Mouse (Mus musculus) stomach, embryonic 16.5 days (tissue): Measurements from ENCODE around the gene Cul3. TPM values are rescaled to one million over a fixed set of nuclear protein-coding genes. Genes with fewer than 3 reads are reported as not detected.
A peak's percentile ranks its signal among the peaks of the same experiment; 100 is the strongest.

ENCODE experiments used
- ATAC-seq: fragments of 200-750 bp; cut with Nextera tagmentation; 2 replicates; pipeline ENCODE4 v1.8.0; 2017; ENCODE audit warnings: moderate number of reproducible peaks, moderate TSS enrichment; ENCODE audit not compliant: insufficient read depth, low FRiP score
- H3K27ac ChIP-seq: fragments of 300-500 bp; sonication (generic); 2 replicates; pipeline ENCODE4 v1.5.1; 2014; ENCODE audit warnings: low read length
- H3K27me3 ChIP-seq: fragments of 300-500 bp; sonication (generic); 2 replicates; pipeline ENCODE4 v1.6.1; 2014; ENCODE audit warnings: low read length, control low read depth, mixed read lengths; ENCODE audit not compliant: control insufficient read depth, insufficient read depth
- H3K36me3 ChIP-seq: fragments of 300-500 bp; sonication (generic); 2 replicates; pipeline ENCODE4 v1.6.1; 2014; ENCODE audit warnings: low read length; ENCODE audit not compliant: control insufficient read depth, insufficient read depth
- H3K4me1 ChIP-seq: fragments of 300-500 bp; sonication (generic); 2 replicates; pipeline ENCODE4 v1.6.1; 2014; ENCODE audit warnings: low read length, control low read depth, mixed read lengths; ENCODE audit not compliant: control insufficient read depth, insufficient read depth
- H3K4me2 ChIP-seq: fragments of 300-500 bp; sonication (generic); 2 replicates; pipeline ENCODE4 v1.6.1; 2014; ENCODE audit warnings: low read depth, low read length, mixed read lengths
- H3K4me3 ChIP-seq: fragments of 300-500 bp; sonication (generic); replicated peaks from 2 replicates; pipeline ENCODE4 v1.5.1; 2014; ENCODE audit warnings: mild to moderate bottlenecking, low read length
- H3K9ac ChIP-seq: fragments of 300-500 bp; sonication (generic); 2 replicates; pipeline ENCODE4 v1.6.1; 2014; ENCODE audit warnings: low read length
- H3K9me3 ChIP-seq: fragments of 300-500 bp; sonication (generic); replicated peaks from 2 replicates; pipeline ENCODE4 v1.6.1; 2016; ENCODE audit warnings: low read length, control low read depth; ENCODE audit not compliant: control insufficient read depth
- WGBS: fragments of 180-500 bp; shearing (Covaris S2); extraction: QIAGEN DNeasy Blood & Tissue Kit; methylation state at CpG from one replicate; pipeline ENCODE4 v1.1.7; 2014; 5-methylcytosine and 5-hydroxymethylcytosine counted together
- polyA plus RNA-seq: library from polyadenylated mRNA; unstranded; fragments of >200 nt; fragmentation: Nextera tagmentation; extraction: Ambion mirVana; gene quantifications from 2 replicates; pipeline ENCODE4 v1.2.1, GENCODE M21; 2015

Gene Cul3
- polyA plus RNA-seq, 1 experiment from 2014 or later = 29.4 TPM

DNA sequence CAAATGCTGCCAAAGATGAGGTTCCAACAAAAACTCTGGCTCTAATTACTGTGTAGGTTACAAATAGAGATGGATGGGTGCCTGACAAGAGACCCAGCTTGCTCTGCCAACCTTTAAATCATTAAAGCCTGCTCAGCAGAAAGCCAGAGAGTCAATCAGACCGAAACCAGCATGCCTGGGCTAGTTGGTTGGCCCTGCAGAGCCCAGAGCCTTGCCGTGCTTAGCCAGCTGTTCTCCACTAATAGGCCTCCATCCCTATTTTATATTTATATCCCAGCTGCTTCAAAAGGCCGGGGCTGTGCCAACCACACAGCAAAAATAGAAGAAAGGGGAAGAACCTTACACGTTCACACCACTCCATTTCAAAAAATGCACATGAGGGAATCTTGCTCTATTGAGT is 119.1 kb downstream of the Cul3 start:
- Histone ChIP-seq H3K36me3 (no peaks in the 10 kb centered on the region), H3K4me3 (no peak overlapping the region), H3K27me3 (no peaks in the 10 kb centered on the region), H3K9ac (no peak overlapping the region), H3K9me3 (no peaks in the 10 kb centered on the region), H3K4me2 (no peak overlapping the region), H3K4me1 (no peaks in the 10 kb centered on the region; the same call in 1 of the 2 replicates), H3K27ac (peak overlapping the region; percentile 31; the same call in 1 of the 2 replicates)
- WGBS = 45% methylated on average over 4 of the region's 4 CpGs
- peak; percentile 60; the same call in 1 of the 2 replicates for ATAC-seq

DNA sequence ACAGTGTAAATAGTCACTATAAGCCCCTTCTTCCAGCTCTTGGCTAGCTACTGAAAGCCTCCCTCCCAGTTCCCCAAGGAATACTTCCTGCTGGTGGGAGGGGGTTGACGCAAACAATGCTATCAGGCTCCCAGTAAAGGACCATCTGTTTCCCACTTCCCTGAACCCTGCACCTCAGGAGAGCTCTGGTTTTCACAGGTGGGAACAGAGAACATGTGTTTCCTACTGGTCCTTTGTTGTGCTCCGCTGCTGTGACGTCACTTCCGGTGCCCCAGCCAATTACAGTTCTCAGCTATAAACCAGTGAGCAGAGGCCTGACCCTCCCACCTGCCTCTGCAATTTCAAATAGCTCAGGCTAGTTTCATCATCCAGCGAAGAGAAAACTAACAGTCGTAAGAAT is 122.0 kb downstream of the Cul3 start, which contains the start of gene Fam124b:
Fam124b (minus strand) TSS at position 206 of the 400 bp plus-strand sequence.
- H3K9ac ChIP-seq = no peak within 1 kb of the TSS
- H3K36me3 ChIP-seq = no peaks in the 10 kb centered on the region
- H3K4me2 ChIP-seq = no peak within 1 kb of the TSS
- no peak within 1 kb of the TSS for H3K27ac ChIP-seq
- no peak within 1 kb of the TSS for H3K4me3 ChIP-seq
- 69% methylated on average over 6 of the region's 6 CpGs for WGBS
- ATAC-seq = peak; percentile 75
- H3K4me1 ChIP-seq = no peaks in the 10 kb centered on the region; the same call in 1 of the 2 replicates
- no peaks in the 10 kb centered on the region for H3K27me3 ChIP-seq
- no peaks in the 10 kb centered on the region for H3K9me3 ChIP-seq

Other genes starting within 250 kb of the Cul3 start
- 0.71 and 1.2 TPM in 2 replicates for gene Fam124b, start 122.0 kb downstream of the Cul3 start, polyA plus RNA-seq
- gene Gm45261, start 121.0 kb upstream of the Cul3 start, polyA plus RNA-seq = not detected in 2 replicates